Mouse (Mus musculus): ENCODE results near the gene Prm3.

- TF ChIP-seq GATA1 (IDR thresholded peaks at IDR 0.05; ENCODE audit: low read length) (no peak), TAL1 (IDR thresholded peaks at IDR 0.05; ENCODE audit: low read length) (no peak)
Measured at GRCm38 (mm10) chr16:10784793-10785370, 5.8 kb downstream of the Prm3 start.
